Mouse (Mus musculus): ENCODE data around the gene Rab8b.

DNA sequence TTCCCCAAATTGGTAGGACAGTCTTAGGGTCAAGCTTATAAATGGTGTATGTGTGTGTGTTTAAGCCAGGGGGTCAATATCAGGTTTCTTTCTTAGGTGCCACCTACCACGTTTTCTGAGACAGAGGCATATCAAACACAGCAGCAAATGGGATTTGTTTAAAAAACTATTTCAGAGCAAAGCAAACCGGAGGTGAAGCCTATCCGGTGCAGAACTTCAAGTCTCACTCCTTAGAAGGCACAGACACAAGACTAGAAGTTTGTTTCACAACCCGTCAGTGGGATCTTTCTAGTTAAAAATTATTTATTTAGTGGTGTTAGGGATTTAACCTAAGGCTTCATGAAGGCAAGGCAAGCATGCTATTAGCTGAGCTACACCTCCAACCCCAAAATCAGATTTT lies 25.7 kb upstream of the Rab8b start:
- TF ChIP-seq POLR2A (IDR thresholded peaks at IDR 0.05; ENCODE audit: control insufficient read depth, extremely low read depth, insufficient read depth, low read length, poor library complexity) (no peak), CTCF (IDR thresholded peaks at IDR 0.05; ENCODE audit: borderline replicate concordance, control insufficient read depth, extremely low read depth, insufficient read depth, low read length, poor library complexity) (no peak)

Data from thymus, adult 2 months (tissue).